Mouse (Mus musculus) neutrophil, adult 5-6 weeks (primary cell): Measurements from ENCODE around the gene Nlk. TPM values are rescaled to one million over a fixed set of nuclear protein-coding genes. Genes with fewer than 3 reads are reported as not detected.
"Not testable (repeated sequence)": the region's sequence is repeated elsewhere in the genome, so short reads cannot be mapped to it uniquely, and the experiment has no call there.

Source experiments
- ATAC-seq: fragments of 151-379, 151-347 bp; 2 replicates; pipeline ENCODE4 v1.8.0; 2017; ENCODE audit warnings: mild to moderate bottlenecking, moderate TSS enrichment; ENCODE audit not compliant: insufficient number of reproducible peaks, poor library complexity, low FRiP score, severe bottlenecking; ENCODE audit errors: extremely low read depth
- total RNA-seq: library from RNA; stranded (forward); fragments of 200-1000 nt; gene quantifications from 2 replicates; pipeline ENCODE4 v1.2.3, GENCODE M21; 2017

Nlk gene
- total RNA-seq, 1 experiment from 2014 or later = 46.1 TPM

- no peak for ATAC-seq
Measured at GRCm38 (mm10) chr11:78600926-78601590, 96.1 kb downstream of the Nlk start.

DNA sequence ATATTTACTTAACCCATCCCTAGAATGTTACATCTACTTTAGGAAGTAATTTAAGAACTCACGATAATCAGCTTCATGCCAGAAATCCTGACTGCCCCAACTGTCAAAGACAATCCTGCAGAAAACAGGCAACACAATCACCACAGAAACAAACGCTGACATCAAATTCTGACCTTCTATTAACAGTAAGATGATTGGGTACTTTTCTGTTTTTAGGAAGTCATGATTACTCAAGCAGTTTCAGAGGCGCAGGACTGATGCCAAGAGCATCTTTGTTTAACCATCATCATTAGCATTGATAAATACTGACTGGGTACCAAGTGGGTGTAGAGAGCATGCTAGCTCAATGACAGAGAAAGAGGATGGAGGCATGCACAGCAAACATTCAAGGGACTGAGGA, 96.7 kb downstream of the Nlk start:
- peak; percentile 30; the same call in 1 of the 2 replicates for ATAC-seq

- peak; percentile 74 for ATAC-seq
Measured at GRCm38 (mm10) chr11:78600051-78600450, 97.1 kb downstream of the Nlk start.

DNA sequence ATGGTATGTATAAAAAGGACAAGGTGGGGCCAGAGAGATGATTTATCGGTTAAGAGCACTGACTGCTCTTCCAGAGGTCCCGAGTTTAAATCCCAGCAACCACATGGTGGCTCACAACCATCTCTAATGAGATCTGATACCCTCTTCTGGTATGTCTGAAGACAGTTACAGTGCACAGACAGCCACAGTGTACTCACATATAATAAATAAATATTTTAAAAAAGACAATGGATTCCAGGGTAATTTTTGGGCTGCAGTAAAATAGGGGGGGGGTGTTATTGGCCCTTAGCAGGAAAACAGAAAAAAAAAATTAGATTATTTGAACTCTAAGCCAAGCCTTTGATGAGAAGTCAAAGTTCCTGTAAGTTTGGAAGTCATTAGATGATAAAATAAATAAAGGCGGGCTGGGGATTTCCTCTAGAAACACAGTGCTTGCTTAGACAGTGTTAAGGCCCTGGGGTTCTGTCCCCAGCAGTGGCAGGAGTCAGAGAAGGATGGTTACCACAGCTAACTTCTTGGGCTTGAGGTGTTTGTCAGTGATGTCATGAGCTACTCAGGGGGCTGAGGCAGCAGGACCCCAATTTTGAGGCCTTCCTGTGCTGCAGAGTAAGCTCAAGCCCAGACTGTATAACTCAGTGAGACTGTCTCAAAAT, 98.3 kb downstream of the Nlk start:
- ATAC-seq = no peak

DNA sequence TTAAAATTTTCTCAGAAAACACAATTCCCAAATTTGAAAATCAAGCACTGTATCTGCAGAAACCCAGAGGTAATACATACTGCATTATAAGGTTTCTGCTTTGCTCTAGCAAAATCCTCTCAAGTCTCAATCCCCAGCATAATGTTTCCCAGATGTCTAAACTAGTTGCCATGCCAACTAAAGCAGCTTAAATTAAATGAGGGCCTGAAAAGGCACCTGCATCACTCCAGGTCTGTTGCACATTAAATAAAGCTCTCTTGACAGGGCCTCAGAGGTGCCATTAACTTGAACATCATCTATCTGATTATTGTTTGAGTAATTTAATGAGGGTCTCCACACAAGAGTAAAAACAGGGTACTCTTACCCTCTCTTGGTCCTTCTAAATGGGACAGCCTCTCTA, 100.4 kb downstream of the Nlk start:
- no peak for ATAC-seq

DNA sequence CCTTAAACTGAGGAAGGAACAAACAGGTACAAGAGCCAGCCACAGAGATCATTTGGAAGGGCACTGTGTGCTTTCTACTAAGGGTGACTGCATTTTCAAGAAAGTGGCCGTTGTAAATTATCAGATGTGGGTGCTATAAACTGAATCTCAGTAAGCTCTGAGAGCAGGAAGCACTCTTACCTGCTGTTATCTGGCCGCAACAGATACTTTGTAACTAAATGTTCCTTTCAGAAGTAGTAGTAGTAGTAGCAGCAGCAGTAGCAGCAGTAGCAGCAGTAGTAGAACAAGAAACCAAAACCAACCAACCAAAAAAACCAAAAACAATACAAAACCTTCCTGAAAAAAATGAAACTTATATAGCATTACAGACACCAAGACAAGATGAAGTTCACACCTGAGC, 101.4 kb downstream of the Nlk start:
- no peak for ATAC-seq

DNA sequence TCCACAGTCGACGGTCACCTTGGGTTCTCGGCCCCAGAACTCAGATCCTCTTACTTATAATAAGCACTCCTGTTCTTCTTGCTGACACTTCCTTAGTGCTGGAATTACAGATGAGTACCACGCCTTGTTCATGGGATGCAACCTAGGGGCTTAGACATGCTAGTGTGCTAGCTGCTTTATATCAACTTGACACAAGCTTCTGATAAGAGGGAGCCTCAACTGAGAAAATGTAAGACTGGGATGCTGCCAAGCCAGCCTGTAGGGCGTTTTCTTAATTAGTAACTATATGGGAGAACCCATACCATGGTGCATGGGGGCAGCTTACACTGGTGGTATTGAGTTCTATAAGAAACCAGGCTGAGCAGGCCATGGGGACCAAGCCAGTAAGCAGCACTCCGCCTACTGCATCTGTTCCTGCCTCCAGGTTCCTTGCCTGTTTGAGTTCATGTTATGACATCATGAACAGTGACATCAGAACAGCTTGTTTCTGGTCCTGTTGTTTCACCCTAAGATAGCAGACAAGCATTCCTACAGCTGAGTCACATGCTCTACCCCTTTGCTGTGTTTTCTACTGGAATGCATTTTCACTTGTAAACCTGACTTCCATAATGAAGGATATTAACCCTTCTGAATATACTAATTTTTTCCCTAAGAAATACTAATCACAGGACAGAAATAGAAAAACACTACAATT, 102.8 kb downstream of the Nlk start:
- ATAC-seq = no peak

GRCm38 (mm10) chr11:78587677-78588076, 109.5 kb downstream of the Nlk start:
- not testable (repeated sequence) for ATAC-seq

GRCm38 (mm10) chr11:78586099-78586498, 111.1 kb downstream of the Nlk start:
- ATAC-seq = no peak

GRCm38 (mm10) chr11:78582848-78583247, 114.3 kb downstream of the Nlk start:
- ATAC-seq = no peak

- no peak for ATAC-seq
Measured at GRCm38 (mm10) chr11:78574975-78575374, 122.2 kb downstream of the Nlk start.

- ATAC-seq = no peak
Measured at GRCm38 (mm10) chr11:78574536-78574935, 122.6 kb downstream of the Nlk start.

DNA sequence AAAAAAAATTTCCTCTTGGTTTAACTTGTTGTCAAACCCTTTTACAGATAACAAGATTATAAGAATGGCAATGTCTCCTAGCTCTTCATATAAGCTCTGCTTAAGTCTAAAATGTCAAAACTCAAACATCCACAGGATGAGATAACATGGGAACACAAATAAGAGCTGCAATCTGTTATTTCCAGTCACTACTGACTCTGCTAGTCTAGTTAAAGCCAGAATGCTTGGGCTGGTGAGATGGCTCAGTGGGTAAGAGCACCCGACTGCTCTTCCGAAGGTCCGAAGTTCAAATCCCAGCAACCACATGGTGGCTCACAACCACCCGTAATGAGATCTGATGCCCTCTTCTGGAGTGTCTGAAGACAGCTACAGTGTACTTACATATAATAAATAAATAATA, 123.1 kb downstream of the Nlk start:
- ATAC-seq = not testable (repeated sequence)

DNA sequence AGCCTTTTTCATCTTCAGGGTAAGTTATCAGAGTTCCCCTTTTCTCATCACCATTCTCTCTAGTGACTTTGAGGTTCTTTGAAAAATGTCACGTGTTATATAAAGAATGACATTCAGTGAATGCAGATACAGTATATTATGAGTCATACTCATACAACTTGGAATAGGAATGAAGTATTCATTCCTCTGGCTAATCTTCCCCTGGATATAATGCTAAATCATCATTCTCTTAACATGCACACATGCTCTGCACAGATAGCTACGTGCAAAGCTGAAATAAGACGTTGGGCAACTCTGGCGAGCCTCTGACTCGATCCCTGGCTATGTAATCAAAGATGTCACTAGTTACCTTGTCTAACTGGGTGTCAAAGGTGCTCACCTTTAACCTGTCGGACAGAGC, 125.3 kb downstream of the Nlk start:
- ATAC-seq = no peak

- no peak for ATAC-seq
Measured at GRCm38 (mm10) chr11:78571441-78571840, 125.7 kb downstream of the Nlk start.

- no peak for ATAC-seq
Measured at GRCm38 (mm10) chr11:78569806-78570205, 127.4 kb downstream of the Nlk start.

DNA sequence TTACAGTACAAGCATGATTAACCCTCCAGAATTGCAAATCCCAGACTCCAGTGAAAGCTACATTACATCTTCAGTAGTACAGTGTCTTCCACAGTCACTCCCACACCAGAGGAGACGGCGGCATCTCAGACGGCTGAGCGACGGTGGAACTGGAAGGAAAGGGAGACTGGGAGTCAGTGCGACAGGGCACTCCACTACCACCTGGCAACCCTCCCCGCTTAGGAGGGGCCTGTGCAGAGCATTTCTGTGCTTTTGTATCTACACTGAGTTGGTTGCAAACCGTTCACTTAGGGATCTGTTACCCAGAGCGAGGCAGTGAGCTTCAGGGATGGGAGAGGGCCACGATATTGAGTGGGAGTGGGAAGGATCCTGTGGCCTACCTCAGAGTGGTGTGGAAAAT, 128.3 kb downstream of the Nlk start:
- ATAC-seq = no peak

GRCm38 (mm10) chr11:78567614-78568013, 129.6 kb downstream of the Nlk start:
- no peak for ATAC-seq

- ATAC-seq = no peak
Measured at GRCm38 (mm10) chr11:78566775-78567174, 130.4 kb downstream of the Nlk start.

DNA sequence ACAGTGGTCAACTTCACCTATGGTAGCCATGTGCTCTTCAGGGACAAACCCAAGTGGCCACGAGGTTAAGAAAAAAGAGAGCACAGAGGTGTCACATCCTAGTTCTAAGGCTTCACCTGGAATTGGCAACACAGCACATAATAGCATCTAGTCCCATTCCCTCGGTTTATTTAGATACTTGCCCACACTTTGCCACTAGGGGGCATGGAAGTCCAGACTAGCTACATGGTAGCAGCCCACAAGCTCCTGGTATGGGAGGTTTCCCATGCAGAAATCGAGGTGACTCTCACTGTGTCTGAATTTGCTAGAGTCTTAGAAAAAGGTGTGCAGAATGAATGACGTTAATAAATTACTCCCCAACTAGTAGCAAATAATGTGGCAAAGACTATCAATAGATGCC, 136.7 kb downstream of the Nlk start:
- peak; percentile 68; the same call in 1 of the 2 replicates for ATAC-seq
